Mouse (Mus musculus): ENCODE data around the gene Atp23.
"Not testable (repeated sequence)": the region's sequence is repeated elsewhere in the genome, so short reads cannot be mapped to it uniquely, and the experiment has no call there.

The Atp23 gene

DNA sequence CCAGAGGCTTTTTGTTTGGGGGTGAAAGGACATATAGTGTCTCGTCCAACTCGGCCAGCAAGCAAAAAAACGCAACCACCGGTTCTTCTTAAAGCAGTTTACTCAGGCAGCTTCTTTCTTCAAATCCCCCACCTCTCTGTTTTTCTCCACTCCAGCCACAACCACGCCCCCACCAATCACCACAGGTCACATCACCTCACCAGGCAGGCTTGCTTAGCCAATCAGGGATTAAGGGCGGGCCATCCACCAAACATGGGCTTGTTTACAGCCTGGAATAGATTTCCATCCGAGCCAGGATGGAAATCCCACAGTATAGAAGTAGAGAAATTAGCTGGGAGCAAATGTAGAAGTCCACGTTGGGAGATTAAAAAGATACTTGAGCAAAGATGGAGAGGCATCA is 74.9 kb downstream of the Atp23 start:
- DNase-seq (ENCODE audit: low read depth, low spot score), result not testable (repeated sequence)

GRCm38 (mm10) chr10:126822418-126822817 is 78.7 kb downstream of the Atp23 start:
- DNase-seq (ENCODE audit: low read depth, low spot score), result no peak

Data from ES-CJ7 (cell line).